Mouse (Mus musculus) C2C12 (cell line): ENCODE measurements around the gene Cog1.

Source experiments
- CEBPB ChIP-seq: IDR thresholded peaks from one replicate; pipeline ENCODE4 v1.6.1; 2011; ENCODE audit warnings: low read depth, mild to moderate bottlenecking, control low read depth, moderate library complexity
- CTCF ChIP-seq: IDR thresholded peaks from one replicate; pipeline ENCODE4 v1.5.1; 2011; ENCODE audit not compliant: control insufficient read depth, insufficient read depth, insufficient read length
- MAX ChIP-seq: IDR thresholded peaks from one replicate; pipeline ENCODE4 v1.6.1; 2011; ENCODE audit warnings: mild to moderate bottlenecking, control low read depth
- USF1 ChIP-seq: IDR thresholded peaks from one replicate; pipeline ENCODE4 v1.6.1; 2011; ENCODE audit warnings: low read depth, mild to moderate bottlenecking, control low read depth, moderate library complexity

DNA sequence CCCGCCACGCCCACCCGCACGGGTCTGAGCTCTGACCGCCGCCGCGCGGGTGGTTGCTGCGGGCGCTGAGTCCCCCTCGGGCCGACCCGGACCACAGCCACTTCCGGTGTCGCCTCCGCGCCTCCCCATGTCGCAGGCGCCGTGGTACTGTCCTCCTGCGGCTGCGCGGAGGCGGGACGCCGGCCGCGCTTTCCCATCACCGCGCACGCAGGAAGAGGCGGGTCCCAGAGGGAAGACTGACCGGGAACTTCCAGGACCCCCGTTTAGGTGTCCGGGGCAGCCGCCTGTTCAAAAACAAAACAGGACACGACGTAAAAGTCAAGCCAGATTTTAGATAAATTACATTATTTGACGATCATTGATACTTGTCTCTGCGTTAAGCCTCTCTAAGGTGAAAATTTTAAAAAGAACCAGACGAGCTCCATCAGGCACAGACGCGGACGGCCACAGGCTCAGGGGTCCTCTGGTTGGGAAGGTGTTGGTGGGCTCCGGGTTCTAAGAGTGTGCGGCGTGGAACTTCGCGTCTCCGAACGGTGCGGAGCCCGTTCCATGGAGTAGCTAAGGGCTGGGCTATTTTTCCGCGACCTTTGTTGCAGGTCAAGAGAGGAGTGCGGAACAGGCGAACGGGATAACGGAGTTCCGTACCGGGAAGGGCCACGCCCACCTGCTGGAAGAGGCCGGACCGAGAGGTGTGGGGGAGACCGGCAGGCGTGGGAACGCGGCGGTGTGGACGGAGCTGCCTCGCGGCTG lies 35.2 kb downstream of the Cog1 start, which contains the start of the genes Fam104a and D11Wsu47e:
- TF ChIP-seq CTCF = no peak
- no peak for TF ChIP-seq USF1
- TF ChIP-seq MAX = peak; percentile 97
- no peak for TF ChIP-seq CEBPB
